Comparison of ENCODE assay signal across 8 mouse cellular contexts in the genomic region with DNA sequence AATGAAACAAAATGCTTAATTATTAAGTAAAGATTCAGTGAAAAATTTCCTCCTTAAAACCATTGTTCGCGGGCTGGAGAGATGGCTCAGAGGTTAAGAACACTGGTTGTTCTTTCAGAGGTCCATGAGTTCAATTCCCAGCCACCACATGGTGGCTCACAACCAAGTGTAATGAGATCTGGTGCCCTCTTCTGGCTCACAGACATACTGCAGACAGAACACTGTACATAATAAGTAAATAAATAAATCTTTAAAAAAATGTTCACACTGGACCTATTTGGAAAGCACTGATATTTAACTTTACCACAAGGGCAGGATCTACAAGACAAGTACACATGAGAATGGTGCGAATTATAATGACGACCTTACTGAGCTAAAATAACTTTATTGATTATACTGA. TPM values are rescaled to one million over a fixed set of nuclear protein-coding genes. Genes with fewer than 3 reads are reported as not detected.
A peak's percentile ranks its signal among the peaks of the same experiment; 100 is the strongest.
DNase-seq lines count a peak whose midpoint lies in the region; ATAC-seq lines count a peak whose summit lies in the region.

No protein-coding gene starts in this region.

- 0 out of 2 replicates have a peak, but pooled peaks have one; percentile 24 for ATAC-seq in forebrain, embryonic 11.5 days (replicated peaks; ENCODE audit: low FRiP score)
- ATAC-seq in kidney, embryonic 15.5 days (replicated peaks; ENCODE audit: low FRiP score): no peak
- ATAC-seq in megakaryocyte progenitor cell, adult 5-6 weeks (replicated peaks; ENCODE audit: poor library complexity): peak; percentile 38

- no peaks in the 10 kb centered on the region for H3K9me3 ChIP-seq in forebrain, embryonic 11.5 days (ENCODE audit: control insufficient read depth, low read length)
- H3K9me3 ChIP-seq in kidney, embryonic 15.5 days (replicated peaks): no peaks in the 10 kb centered on the region

- H3K4me3 ChIP-seq in forebrain, embryonic 11.5 days (ENCODE audit: low read depth, low read length): peak overlapping the region; percentile 89
- H3K4me3 ChIP-seq in kidney, embryonic 15.5 days (replicated peaks): peak overlapping the region; percentile 99

- H3K36me3 ChIP-seq in forebrain, embryonic 11.5 days (ENCODE audit: control insufficient read depth, insufficient read depth, low read length): no peaks in the 10 kb centered on the region
- peaks cover 4% of the 10 kb centered on the region; the same call in 1 of the 2 replicates for H3K36me3 ChIP-seq in kidney, embryonic 15.5 days

- 44% methylated on average over 4 of the region's 4 CpGs for WGBS in forebrain, embryonic 11.5 days
- 45% methylated on average over 4 of the region's 4 CpGs for WGBS in kidney, embryonic 15.5 days

- DNase-seq in layer of hippocampus, adult 11-12 months (ENCODE audit: low spot score): peak; percentile 25
- DNase-seq in layer of hippocampus, postnatal 10 days (ENCODE audit: low spot score in 2 of 2): no peak
- DNase-seq in Muller cell, postnatal 12 days (ENCODE audit: inconsistent ontology term): peak; percentile 47
- DNase-seq in forebrain, embryonic 11.5 days (ENCODE audit: low spot score): no peak
- DNase-seq in ovary, postnatal 14 days (ENCODE audit: low spot score): no peak
- no peak for DNase-seq in urinary bladder, postnatal 36 days (ENCODE audit: low spot score in 2 of 2)

- no peaks in the 10 kb centered on the region for H3K27me3 ChIP-seq in forebrain, embryonic 11.5 days (ENCODE audit: control insufficient read depth, insufficient read depth, low read length)
- no peaks in the 10 kb centered on the region for H3K27me3 ChIP-seq in kidney, embryonic 15.5 days

- peak overlapping the region; percentile 85; the same call in 1 of the 2 replicates for H3K9ac ChIP-seq in forebrain, embryonic 11.5 days (ENCODE audit: low read length)
- peak overlapping the region; percentile 95; the same call in 1 of the 2 replicates for H3K9ac ChIP-seq in kidney, embryonic 15.5 days

- no peaks in the 10 kb centered on the region for H3K4me1 ChIP-seq in forebrain, embryonic 11.5 days (replicated peaks; ENCODE audit: control insufficient read depth, insufficient read depth, low read length)
- peaks cover 12% of the 10 kb centered on the region for H3K4me1 ChIP-seq in kidney, embryonic 15.5 days

- H3K4me2 ChIP-seq in forebrain, embryonic 11.5 days (ENCODE audit: low read depth, low read length, severe bottlenecking): peak overlapping the region; percentile 72; the same call in 1 of the 2 replicates
- peak overlapping the region; percentile 77 for H3K4me2 ChIP-seq in kidney, embryonic 15.5 days

- no peak overlapping the region for H3K27ac ChIP-seq in forebrain, embryonic 11.5 days (ENCODE audit: low read depth, low read length)
- no peak overlapping the region for H3K27ac ChIP-seq in kidney, embryonic 15.5 days

RNA-seq across cellular contexts. Expression of gene Suclg1, which starts 0.7 kb away (rescaled TPM):
- total RNA-seq in layer of hippocampus, postnatal 10 days (2021): 100 to 1,000 TPM; 109 to 114 TPM
- polyA plus RNA-seq in forebrain, embryonic 11.5 days (2014; fragmentation: Nextera tagmentation; extraction: Ambion mirVana): 146 and 158 TPM in 2 replicates
- 202 and 210 TPM in 2 replicates for polyA plus RNA-seq in kidney, embryonic 15.5 days (2015; fragmentation: Nextera tagmentation; extraction: Ambion mirVana)
- 167 and 175 TPM in 2 replicates for total RNA-seq in megakaryocyte progenitor cell, adult 5-6 weeks (2015)
- total RNA-seq in megakaryocyte progenitor cell, adult 5-6 weeks (2017): 121 and 123 TPM in 2 replicates

RNA-seq across cellular contexts. Expression of gene Dnah6, which starts 26.0 kb away (rescaled TPM):
- total RNA-seq in layer of hippocampus, postnatal 10 days (2021): 1 to 10 TPM; 1.8 to 2.4 TPM
- polyA plus RNA-seq in forebrain, embryonic 11.5 days (2014; fragmentation: Nextera tagmentation; extraction: Ambion mirVana): 0.04 and 0.08 TPM in 2 replicates
- 0.08 TPM in 2 replicates for polyA plus RNA-seq in kidney, embryonic 15.5 days (2015; fragmentation: Nextera tagmentation; extraction: Ambion mirVana)
- total RNA-seq in megakaryocyte progenitor cell, adult 5-6 weeks (2015): 0.02 and 0.05 TPM in 2 replicates
- 0.04 TPM in 1 of 2 replicates, not detected in the other for total RNA-seq in megakaryocyte progenitor cell, adult 5-6 weeks (2017)

Comparison
In these comparisons a context has a peak if more than half of its experiments do, and no peak if none do; other contexts are left out.
1. DNase-seq: peak in layer of hippocampus, adult 11-12 months (single experiment) and Muller cell, postnatal 12 days (single experiment); none in layer of hippocampus, postnatal 10 days (0 of 2), forebrain, embryonic 11.5 days (single experiment), ovary, postnatal 14 days (single experiment) and urinary bladder, postnatal 36 days (0 of 2).